Mouse (Mus musculus) embryonic fibroblast, embryonic 13.5 days (primary cell): ENCODE measurements around the gene Slc27a2.

ENCODE experiments used
- CTCF ChIP-seq: IDR thresholded peaks from 2 replicates; pipeline ENCODE4 v1.5.1; 2011; ENCODE audit warnings: mild to moderate bottlenecking, control low read depth, low read length, moderate library complexity, borderline replicate concordance; ENCODE audit not compliant: insufficient read depth
- POLR2A ChIP-seq: IDR thresholded peaks from 2 replicates; pipeline ENCODE4 v1.6.1; 2011; ENCODE audit warnings: low read depth, mild to moderate bottlenecking, control low read depth, low read length, moderate library complexity

GRCm38 (mm10) chr2:126633165-126633564, 81.0 kb downstream of the Slc27a2 start:
- no peak for TF ChIP-seq CTCF
- TF ChIP-seq POLR2A, result no peak
